Mouse (Mus musculus) spleen, postnatal 14 days (tissue): ENCODE results near the gene Serinc5.

ENCODE experiments used
- DNase-seq, 2 experiments: peaks; one replicate each; pipeline ENCODE4 v3.0.0; 2021 to 2022; ENCODE audit warnings: low spot score in 2 of 2

Gene Serinc5

GRCm38 (mm10) chr13:92613094-92613493 is 2.2 kb downstream of the Serinc5 start:
- peak in 1 of 2 experiments; percentile 0 for DNase-seq

- DNase-seq: no peak
Observed at GRCm38 (mm10) chr13:92615201-92615600, 4.3 kb downstream of the Serinc5 start.

- DNase-seq: no peak
Observed at GRCm38 (mm10) chr13:92616459-92616858, 5.6 kb downstream of the Serinc5 start.

GRCm38 (mm10) chr13:92626196-92626595 is 15.3 kb downstream of the Serinc5 start:
- DNase-seq: no peak

- DNase-seq: no peak
Observed at GRCm38 (mm10) chr13:92626725-92627124, 15.8 kb downstream of the Serinc5 start.

GRCm38 (mm10) chr13:92629509-92629908 is 18.6 kb downstream of the Serinc5 start:
- no peak for DNase-seq

- DNase-seq: no peak
Observed at GRCm38 (mm10) chr13:92631450-92631849, 20.6 kb downstream of the Serinc5 start.

GRCm38 (mm10) chr13:92632550-92632949 is 21.7 kb downstream of the Serinc5 start:
- DNase-seq: no peak

GRCm38 (mm10) chr13:92635040-92635439 is 24.1 kb downstream of the Serinc5 start:
- no peak for DNase-seq

- no peak for DNase-seq
Observed at GRCm38 (mm10) chr13:92636226-92636909, 25.5 kb downstream of the Serinc5 start.

- peak; percentile 27 to 30 for DNase-seq
Observed at GRCm38 (mm10) chr13:92636910-92637275, 26.0 kb downstream of the Serinc5 start.

GRCm38 (mm10) chr13:92639093-92640014 is 28.5 kb downstream of the Serinc5 start:
- DNase-seq: peak in 1 of 2 experiments; percentile 27

- no peak for DNase-seq
Observed at GRCm38 (mm10) chr13:92644199-92644598, 33.3 kb downstream of the Serinc5 start.

- DNase-seq: no peak
Observed at GRCm38 (mm10) chr13:92644753-92645152, 33.9 kb downstream of the Serinc5 start.

GRCm38 (mm10) chr13:92647695-92648094 is 36.8 kb downstream of the Serinc5 start:
- no peak for DNase-seq

- no peak for DNase-seq
Observed at GRCm38 (mm10) chr13:92649111-92649510, 38.2 kb downstream of the Serinc5 start.

GRCm38 (mm10) chr13:92650956-92651355 is 40.1 kb downstream of the Serinc5 start:
- DNase-seq: no peak

- no peak for DNase-seq
Observed at GRCm38 (mm10) chr13:92652498-92652897, 41.6 kb downstream of the Serinc5 start.

- no peak for DNase-seq
Observed at GRCm38 (mm10) chr13:92653283-92653682, 42.4 kb downstream of the Serinc5 start.

GRCm38 (mm10) chr13:92656815-92657513 is 46.1 kb downstream of the Serinc5 start:
- no peak for DNase-seq

GRCm38 (mm10) chr13:92659611-92660010 is 48.7 kb downstream of the Serinc5 start:
- DNase-seq: no peak
